Comparison of ENCODE assay signal across 12 mouse cellular contexts in genomic region chr3:28037320-28037932, GRCm38 (mm10).
A peak's percentile ranks its signal among the peaks of the same experiment; 100 is the strongest.
DNase-seq lines count a peak whose midpoint lies in the region; ATAC-seq and TF ChIP-seq lines count a peak whose summit lies in the region.
"Had no signal": no experiment of that assay in that cellular context is flagged by ENCODE, and none has a peak within 500 bp of the region (broad histone marks: within the 10 kb centered on the region; RNA-seq: fewer than 3 reads in every experiment).

No protein-coding gene starts in this region.

- ATAC-seq in frontal cortex, adult (ENCODE audit: low TSS enrichment), result peak; percentile 38; the same call in 1 of the 2 replicates
- ATAC-seq in lung, embryonic 14.5 days (ENCODE audit: insufficient read depth), result no peak
- peak; percentile 33; the same call in 1 of the 2 replicates for ATAC-seq in kidney, embryonic 16.5 days (ENCODE audit: low FRiP score, low TSS enrichment)
- 0 out of 2 replicates have a peak, but pooled peaks have one; percentile 31 for ATAC-seq in stomach, embryonic 16.5 days (ENCODE audit: insufficient read depth, low FRiP score)
- ATAC-seq in hindbrain, embryonic 13.5 days (ENCODE audit: low FRiP score), result no peak
- ATAC-seq: Patski had no signal

- H3K27ac ChIP-seq in lung, embryonic 14.5 days (ENCODE audit: low read depth), result peak overlapping the region; percentile 54; the same call in 1 of the 2 replicates
- H3K27ac ChIP-seq in kidney, embryonic 16.5 days (ENCODE audit: low read length), result peak overlapping the region; percentile 31; the same call in 1 of the 2 replicates
- H3K27ac ChIP-seq in stomach, embryonic 16.5 days (ENCODE audit: low read length), result no peak overlapping the region
- H3K27ac ChIP-seq in hindbrain, embryonic 13.5 days, result no peak overlapping the region
- H3K27ac ChIP-seq: left cerebral cortex, adult 2 months; neural tube, embryonic 12.5 days had no signal

- no peaks in the 10 kb centered on the region for H3K27me3 ChIP-seq in lung, embryonic 14.5 days (ENCODE audit: insufficient read depth, low read length)
- H3K27me3 ChIP-seq in kidney, embryonic 16.5 days (ENCODE audit: insufficient read depth, low read length), result no peaks in the 10 kb centered on the region
- H3K27me3 ChIP-seq in stomach, embryonic 16.5 days (ENCODE audit: control insufficient read depth, insufficient read depth, low read length), result no peaks in the 10 kb centered on the region
- no peaks in the 10 kb centered on the region for H3K27me3 ChIP-seq in hindbrain, embryonic 13.5 days
- H3K27me3 ChIP-seq: CH12.LX; neural tube, embryonic 12.5 days; Patski had no signal

- H3K9ac ChIP-seq in lung, embryonic 14.5 days, result no peak overlapping the region
- H3K9ac ChIP-seq in kidney, embryonic 16.5 days (replicated peaks; ENCODE audit: low read length), result no peak overlapping the region
- no peak overlapping the region for H3K9ac ChIP-seq in stomach, embryonic 16.5 days (ENCODE audit: low read length)
- no peak overlapping the region for H3K9ac ChIP-seq in hindbrain, embryonic 13.5 days
- H3K9ac ChIP-seq: neural tube, embryonic 12.5 days had no signal

- DNase-seq in frontal cortex, postnatal 25 days (ENCODE audit: low spot score in 2 of 2), result no peak
- no peak for DNase-seq in lung, embryonic 14.5 days
- no peak for DNase-seq in lung, postnatal 36 days
- no peak for DNase-seq in layer of hippocampus, postnatal 36 days

- no peaks in the 10 kb centered on the region for H3K9me3 ChIP-seq in lung, embryonic 14.5 days (ENCODE audit: low read depth, low read length)
- H3K9me3 ChIP-seq in kidney, embryonic 16.5 days (ENCODE audit: low read length), result peaks cover 5% of the 10 kb centered on the region; the same call in 1 of the 2 replicates
- H3K9me3 ChIP-seq in stomach, embryonic 16.5 days (replicated peaks; ENCODE audit: control insufficient read depth, low read length), result 0 out of 2 replicates have a peak, but pooled peaks cover 5% of the 10 kb centered on the region
- H3K9me3 ChIP-seq in hindbrain, embryonic 13.5 days, result peaks cover 4% of the 10 kb centered on the region; the same call in 1 of the 2 replicates
- H3K9me3 ChIP-seq: neural tube, embryonic 12.5 days had no signal

- no peak for TF ChIP-seq CTCF in lung, embryonic 14.5 days (IDR thresholded peaks at IDR 0.05; ENCODE audit: low read depth)

- 0 out of 2 replicates have a peak, but pooled peaks cover 5% of the 10 kb centered on the region for H3K4me1 ChIP-seq in lung, embryonic 14.5 days (ENCODE audit: insufficient read depth)
- H3K4me1 ChIP-seq in kidney, embryonic 16.5 days (ENCODE audit: insufficient read depth, low read length), result peaks cover 5% of the 10 kb centered on the region
- H3K4me1 ChIP-seq in stomach, embryonic 16.5 days (ENCODE audit: control insufficient read depth, insufficient read depth, low read length), result peaks cover 8% of the 10 kb centered on the region; the same call in 1 of the 2 replicates
- H3K4me1 ChIP-seq in hindbrain, embryonic 13.5 days (replicated peaks), result no peaks in the 10 kb centered on the region
- H3K4me1 ChIP-seq: neural tube, embryonic 12.5 days had no signal

- H3K4me3 ChIP-seq in lung, embryonic 14.5 days (ENCODE audit: low read depth, low read length), result no peak overlapping the region
- no peak overlapping the region for H3K4me3 ChIP-seq in kidney, embryonic 16.5 days (ENCODE audit: low read length)
- no peak overlapping the region for H3K4me3 ChIP-seq in stomach, embryonic 16.5 days (replicated peaks; ENCODE audit: low read length)
- no peak overlapping the region for H3K4me3 ChIP-seq in hindbrain, embryonic 13.5 days
- H3K4me3 ChIP-seq: left cerebral cortex, adult 2 months; neural tube, embryonic 12.5 days had no signal

- WGBS in lung, embryonic 14.5 days, result 61% methylated on average over 8 of the region's 8 CpGs
- 42% methylated on average over 8 of the region's 8 CpGs for WGBS in kidney, embryonic 16.5 days
- WGBS in stomach, embryonic 16.5 days, result 59% methylated on average over 8 of the region's 8 CpGs
- WGBS in hindbrain, embryonic 13.5 days, result 73% methylated on average over 8 of the region's 8 CpGs

- peaks cover 4% of the 10 kb centered on the region; the same call in 1 of the 2 replicates for H3K36me3 ChIP-seq in lung, embryonic 14.5 days (ENCODE audit: insufficient read depth)
- peaks cover 6% of the 10 kb centered on the region for H3K36me3 ChIP-seq in kidney, embryonic 16.5 days (ENCODE audit: insufficient read depth, low read length)
- peaks cover 7% of the 10 kb centered on the region; the same call in 1 of the 2 replicates for H3K36me3 ChIP-seq in stomach, embryonic 16.5 days (ENCODE audit: control insufficient read depth, insufficient read depth, low read length)
- peaks cover 7% of the 10 kb centered on the region for H3K36me3 ChIP-seq in hindbrain, embryonic 13.5 days
- H3K36me3 ChIP-seq: neural tube, embryonic 12.5 days had no signal

- H3K4me2 ChIP-seq in lung, embryonic 14.5 days, result no peak overlapping the region
- no peak overlapping the region for H3K4me2 ChIP-seq in kidney, embryonic 16.5 days (replicated peaks; ENCODE audit: low read depth, low read length)
- no peak overlapping the region for H3K4me2 ChIP-seq in stomach, embryonic 16.5 days (ENCODE audit: low read depth, low read length)
- no peak overlapping the region for H3K4me2 ChIP-seq in hindbrain, embryonic 13.5 days
- H3K4me2 ChIP-seq: neural tube, embryonic 12.5 days had no signal

Comparison
In these comparisons a context has a peak if more than half of its experiments do, and no peak if none do; other contexts are left out.
1. ATAC-seq: peak in frontal cortex, adult (single experiment), kidney, embryonic 16.5 days (single experiment) and stomach, embryonic 16.5 days (single experiment); none in lung, embryonic 14.5 days (single experiment) and hindbrain, embryonic 13.5 days (single experiment).
2. H3K27ac ChIP-seq: peak in lung, embryonic 14.5 days (single experiment) and kidney, embryonic 16.5 days (single experiment); none in stomach, embryonic 16.5 days (single experiment) and hindbrain, embryonic 13.5 days (single experiment).